Mouse (Mus musculus): ENCODE results near the gene Btaf1.

Btaf1 gene

DNA sequence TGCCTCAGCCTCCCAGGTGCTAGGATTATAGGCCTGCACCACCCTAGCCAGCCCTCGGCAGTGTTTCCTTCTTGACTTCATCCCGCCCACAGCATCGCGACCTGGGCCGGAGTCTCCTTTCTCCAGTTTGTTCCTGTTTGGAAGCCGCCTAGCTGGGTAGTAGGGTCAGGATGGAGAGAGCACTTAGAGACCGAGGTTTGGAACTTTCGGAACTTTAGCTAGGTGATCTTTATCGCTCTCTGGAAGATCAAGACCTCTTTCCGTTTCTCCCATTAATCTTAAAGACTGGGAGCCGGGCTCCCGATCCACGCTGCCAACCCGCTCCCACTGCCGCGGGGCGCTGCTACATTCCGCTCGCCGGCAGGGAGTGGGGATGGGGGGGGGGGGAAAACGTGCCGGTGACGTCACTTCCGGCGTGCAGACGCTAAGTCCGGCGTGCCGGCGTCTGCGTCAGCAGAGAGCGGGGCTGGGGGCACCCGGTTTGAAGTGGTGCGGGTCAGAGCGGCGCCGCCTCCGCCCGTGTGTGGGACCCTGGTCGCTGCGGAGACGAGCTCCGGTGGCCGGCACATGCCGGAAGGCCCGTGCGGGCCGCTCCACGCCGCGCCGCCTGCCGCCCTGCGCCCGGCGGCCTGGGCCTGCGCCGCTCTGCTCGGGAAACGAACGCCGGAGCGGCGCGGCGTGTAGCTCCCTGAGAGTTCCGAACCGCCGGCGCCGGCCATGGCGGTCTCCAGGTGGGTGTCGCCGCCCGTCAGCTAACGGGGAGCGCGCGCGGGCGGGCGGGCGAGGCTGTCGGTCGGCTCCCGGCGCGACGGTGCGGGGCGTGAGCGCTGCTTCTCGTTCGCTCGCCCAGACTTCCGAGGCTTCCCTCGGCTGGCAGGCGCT, at the start of gene Btaf1:
TSS of gene Btaf1 (plus strand) at position 409 of the 882 bp plus-strand sequence.
- DNase-seq = peak; percentile 88

GRCm38 (mm10) chr19:36877329-36877728, 48.5 kb upstream of the Btaf1 start:
- no peak for DNase-seq

DNA sequence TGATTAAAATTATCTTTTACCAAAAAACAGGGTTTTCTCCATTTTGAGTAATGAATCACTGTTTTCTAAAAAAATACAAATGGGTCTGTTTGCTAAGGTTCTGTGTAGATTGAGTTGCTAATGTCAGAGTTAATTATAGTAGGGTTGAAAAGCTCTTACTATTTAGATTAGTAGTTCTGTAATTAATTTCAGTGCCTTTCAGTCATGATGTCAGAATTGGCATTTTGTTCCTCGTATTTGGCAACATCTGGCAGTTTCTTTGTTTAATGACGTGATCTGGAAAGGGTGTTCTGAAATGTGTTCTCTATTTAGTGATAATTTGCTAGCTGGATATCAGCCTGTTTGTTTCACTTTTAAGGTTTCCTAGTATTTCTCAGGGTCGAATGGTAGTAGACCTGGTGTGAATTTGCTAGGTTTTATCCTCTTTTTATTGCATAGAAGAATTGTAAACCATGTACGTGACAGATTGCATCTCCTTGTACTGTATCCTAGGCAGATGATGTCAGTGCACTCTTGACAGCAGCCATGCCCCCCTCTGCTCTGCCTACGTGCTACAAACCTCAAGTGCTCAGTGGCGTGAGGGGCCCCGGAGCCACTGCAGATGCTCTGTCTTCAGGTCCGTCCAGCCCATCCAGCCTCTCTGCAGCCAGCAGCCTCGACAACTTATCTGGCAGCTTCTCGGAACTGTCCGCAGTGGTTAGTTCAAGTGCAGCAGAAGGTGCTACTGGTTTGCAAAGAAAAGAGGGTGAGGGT, 47.0 kb upstream of the Btaf1 start:
- DNase-seq = no peak

- DNase-seq = peak; percentile 47
These were observed 42.8 kb upstream of the Btaf1 start for GRCm38 (mm10) chr19:36883119-36883518.

- DNase-seq = no peak
These were observed 39.6 kb upstream of the Btaf1 start for GRCm38 (mm10) chr19:36886316-36886715.

- DNase-seq = no peak
These were observed 38.2 kb upstream of the Btaf1 start for GRCm38 (mm10) chr19:36887706-36888105.

DNA sequence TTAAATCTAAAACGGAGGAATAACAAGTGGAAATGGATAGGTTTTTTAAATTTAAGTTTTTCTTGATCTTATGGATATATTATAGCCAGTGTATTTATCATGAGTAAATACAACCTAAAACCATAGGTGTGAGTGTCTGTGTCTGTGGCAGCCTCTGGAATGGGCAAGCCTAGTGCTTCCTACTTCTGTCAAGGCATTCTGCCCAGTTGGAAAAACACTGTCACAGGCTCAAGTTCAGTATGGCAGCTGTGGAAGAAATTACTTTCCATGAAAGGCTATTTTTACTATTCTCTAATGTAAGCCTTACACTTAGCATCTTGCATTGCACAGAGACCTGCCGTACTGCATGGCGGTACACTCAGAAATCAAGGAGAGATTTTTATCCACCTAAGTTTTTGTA, 34.1 kb upstream of the Btaf1 start:
- no peak for DNase-seq

DNA sequence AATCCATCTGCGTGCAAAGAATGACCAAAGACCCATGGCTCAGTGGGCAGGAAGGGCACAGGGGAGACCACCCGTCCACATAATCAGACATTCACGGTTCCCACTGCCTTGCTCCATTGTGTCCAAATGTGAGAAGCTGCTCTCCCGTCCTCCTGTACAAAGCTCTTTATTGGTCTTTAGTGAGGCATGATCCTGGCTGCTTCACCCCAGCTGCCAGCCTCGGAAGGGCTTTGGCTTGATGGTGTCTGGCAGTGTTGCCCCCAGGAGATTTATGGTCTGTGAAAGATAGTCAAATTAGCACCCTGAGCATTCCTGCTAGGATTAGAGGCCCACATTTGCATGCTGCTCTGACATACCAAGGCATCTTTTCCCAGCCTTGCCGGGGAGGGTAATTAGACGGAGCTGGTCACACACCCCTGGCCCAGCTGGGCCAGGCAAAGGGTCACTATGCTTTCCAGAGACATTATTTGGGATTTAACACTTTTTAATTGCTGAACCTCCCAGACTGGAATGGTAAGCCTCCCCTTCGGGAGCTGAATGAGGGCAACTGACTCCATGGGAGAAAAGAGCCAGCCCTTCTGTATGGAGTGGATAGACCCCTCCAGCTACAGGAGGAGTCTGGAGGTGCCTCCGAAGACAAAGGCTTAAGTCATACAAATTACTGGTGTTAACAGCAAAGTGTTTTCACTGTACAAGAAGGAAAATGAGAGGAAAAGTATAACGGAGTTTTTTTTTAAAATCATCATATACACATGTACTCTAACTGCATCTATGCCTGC, 28.9 kb upstream of the Btaf1 start:
- no peak for DNase-seq

- DNase-seq = peak; percentile 52
These were observed 28.1 kb upstream of the Btaf1 start for GRCm38 (mm10) chr19:36897778-36898177.

GRCm38 (mm10) chr19:36903377-36903776, 22.5 kb upstream of the Btaf1 start:
- no peak for DNase-seq

DNA sequence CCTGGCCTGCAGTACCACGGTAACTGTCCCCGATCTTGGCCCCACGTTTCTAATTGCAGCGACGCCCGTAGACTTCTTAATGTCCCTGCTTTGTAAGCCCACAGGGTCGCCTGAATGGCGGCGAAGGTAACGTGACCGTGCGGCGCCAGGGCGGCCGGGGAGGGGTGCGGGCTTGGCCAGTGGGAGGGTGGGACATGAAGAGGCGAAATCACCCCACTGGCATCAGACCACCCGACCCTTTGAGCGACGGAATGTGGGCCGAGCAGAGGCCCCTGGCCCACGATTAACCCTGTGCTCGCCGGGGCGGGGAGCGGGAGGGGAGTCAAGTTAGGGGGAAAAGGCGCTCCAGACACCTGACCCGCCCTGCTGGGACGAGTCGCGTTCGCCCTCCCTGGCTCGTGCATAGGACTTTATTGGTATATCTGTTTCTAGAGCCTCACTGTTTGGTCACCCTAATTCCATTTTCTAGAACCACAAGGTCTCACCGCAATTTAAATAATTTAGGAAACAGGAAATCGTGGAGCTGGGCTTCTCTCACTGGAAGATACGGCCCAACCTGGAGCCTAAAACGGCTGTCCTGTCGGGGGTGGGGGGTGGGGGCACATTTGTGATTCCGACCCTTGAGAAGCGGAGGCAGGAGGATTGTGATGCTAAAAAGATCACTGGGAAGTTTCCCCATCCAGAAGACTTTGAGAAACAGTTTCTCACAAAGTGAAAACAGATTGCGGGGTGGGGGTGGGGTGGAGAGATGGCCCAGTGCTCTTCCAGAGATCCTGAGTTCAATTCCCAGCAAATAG, 21.5 kb upstream of the Btaf1 start:
- DNase-seq = peak; percentile 26

DNA sequence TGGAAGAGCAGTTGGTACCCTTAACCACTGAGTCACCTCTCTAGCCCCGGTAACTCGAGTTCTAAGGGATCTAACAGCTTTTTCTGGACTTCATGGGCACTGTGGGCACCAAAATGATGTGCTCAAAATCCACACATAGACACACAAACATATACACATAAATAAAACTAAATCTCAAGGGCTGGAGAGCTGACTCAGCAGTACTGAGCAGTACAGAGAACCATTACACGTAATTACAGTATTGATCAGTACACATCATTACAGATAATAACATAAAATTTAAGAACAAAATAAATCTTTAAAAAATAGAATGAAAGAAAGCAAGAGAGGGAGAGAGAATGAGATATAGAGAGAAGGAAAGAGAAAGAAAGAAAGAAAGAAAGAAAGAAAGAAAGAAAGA, 16.7 kb upstream of the Btaf1 start:
- no peak for DNase-seq

GRCm38 (mm10) chr19:36909676-36910292, 16.1 kb upstream of the Btaf1 start:
- peak; percentile 79 for DNase-seq

DNA sequence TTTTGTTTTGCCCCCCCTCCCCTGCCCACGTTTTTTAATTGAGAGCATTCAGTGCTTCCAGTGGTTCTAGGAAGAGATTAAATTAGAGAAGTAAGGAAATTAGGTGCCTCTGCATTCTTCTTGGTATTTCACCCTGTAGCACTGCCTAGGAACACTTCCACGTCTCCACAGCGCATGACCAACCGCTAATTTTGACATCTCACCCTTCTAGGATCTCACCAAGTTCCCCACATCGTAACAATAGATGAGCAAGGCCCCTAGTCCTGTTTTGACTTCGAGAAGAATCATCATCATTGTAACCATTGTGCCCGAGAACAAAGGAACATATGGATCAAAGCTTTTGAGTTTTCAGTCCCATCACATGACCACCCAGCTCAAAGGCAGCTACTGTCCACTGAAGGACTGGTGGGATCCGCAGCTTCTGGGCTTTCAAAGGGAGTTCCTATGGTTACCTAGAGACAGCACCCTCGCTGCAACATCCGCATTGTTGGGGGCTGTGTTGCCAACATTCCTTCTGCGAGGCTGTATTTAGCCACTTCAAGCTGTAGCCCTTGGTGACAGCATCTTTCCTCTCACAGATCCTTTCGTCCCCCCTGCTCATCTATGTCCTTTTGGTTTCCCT, 15.3 kb upstream of the Btaf1 start:
- DNase-seq = no peak

DNA sequence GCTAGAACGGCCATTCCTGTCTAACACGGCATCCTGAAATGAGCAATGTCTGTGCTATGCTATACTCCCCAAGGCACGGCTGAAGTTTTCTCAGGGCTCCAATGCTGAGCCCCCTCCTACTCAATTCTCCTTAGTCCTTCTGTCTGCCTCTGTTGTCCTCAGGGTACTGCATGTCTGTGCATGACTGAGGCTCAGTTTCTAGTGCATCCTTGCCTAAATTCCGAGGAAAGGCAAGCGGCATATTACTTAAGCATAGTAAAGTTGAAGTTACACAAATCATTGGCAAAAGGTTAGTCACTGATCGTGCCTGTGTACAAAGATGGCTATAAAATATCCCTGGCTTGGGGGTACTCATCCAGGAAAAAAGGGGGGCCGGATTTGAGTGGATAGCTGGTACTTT, 12.8 kb upstream of the Btaf1 start:
- DNase-seq = no peak

- no peak for DNase-seq
These were observed 9.7 kb upstream of the Btaf1 start for GRCm38 (mm10) chr19:36916206-36916605.

DNA sequence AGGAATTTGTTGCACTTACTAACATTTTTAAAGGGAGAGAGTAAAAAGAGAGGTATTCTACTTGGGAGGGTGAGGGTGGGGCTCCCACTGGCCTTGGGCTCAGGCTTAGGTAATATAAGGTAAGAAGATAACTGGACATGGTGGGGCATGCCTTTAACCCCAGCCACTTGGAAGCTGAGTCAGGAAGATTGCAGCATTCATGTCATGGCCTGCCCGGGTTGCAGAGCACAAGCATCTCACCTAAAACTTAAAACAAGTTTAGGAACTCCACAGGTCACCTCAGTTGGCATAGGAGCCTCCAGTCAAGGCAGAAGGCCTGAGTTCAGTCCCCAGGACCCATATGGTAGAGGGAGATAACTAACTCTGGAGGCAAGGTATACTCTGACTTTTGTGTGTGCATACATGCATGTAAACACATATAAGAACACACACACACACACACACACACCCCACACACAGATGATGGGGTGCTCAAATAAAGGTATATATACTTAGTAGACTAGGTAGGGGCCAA, 8.9 kb upstream of the Btaf1 start:
- DNase-seq = no peak

- peak; percentile 89 for DNase-seq
These were observed 7.2 kb upstream of the Btaf1 start for GRCm38 (mm10) chr19:36918441-36919301.

- DNase-seq = no peak
These were observed 6.4 kb upstream of the Btaf1 start, which contains the start of gene Fgfbp3 for GRCm38 (mm10) chr19:36919466-36919865. Gene Fgfbp3 (minus strand): TSS chr19:36919615.

DNA sequence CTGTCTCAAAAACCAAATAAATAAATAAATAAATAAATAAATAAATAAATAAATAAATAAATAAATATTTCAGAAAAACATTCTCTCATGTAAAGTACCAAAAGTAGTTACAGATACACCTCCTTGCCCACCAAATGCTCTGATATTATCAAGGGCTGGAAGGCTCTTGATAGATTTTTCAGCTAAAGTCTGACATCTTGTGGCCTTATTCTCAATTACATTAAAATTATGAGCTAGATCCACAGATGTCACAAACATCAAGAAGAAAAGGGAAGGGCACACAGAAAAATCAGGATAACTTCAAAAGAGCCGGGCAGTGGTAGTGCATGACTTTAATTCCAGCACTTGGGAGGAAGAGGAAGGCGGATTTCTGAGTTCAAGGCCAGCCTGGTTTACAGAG, 3.9 kb upstream of the Btaf1 start:
- DNase-seq = no peak
